Mouse (Mus musculus) MEL (cell line): ENCODE results near the gene Pex11a. TPM values are rescaled to one million over a fixed set of nuclear protein-coding genes. Genes with fewer than 3 reads are reported as not detected.
A peak's percentile ranks its signal among the peaks of the same experiment; 100 is the strongest.

Source experiments
- DNase-seq: peaks from one replicate; pipeline ENCODE4 v3.0.0; 2011; ENCODE audit warnings: low read depth, low spot score
- H3K27ac ChIP-seq: 2 replicates; pipeline ENCODE4 v1.5.1; 2012; ENCODE audit warnings: low read depth, mild to moderate bottlenecking, control low read depth, low read length, moderate library complexity; ENCODE audit not compliant: control insufficient read depth
- H3K27me3 ChIP-seq, 2 experiments: fragments of 150-350 bp in 1 of 2; sonication (generic) in 1 of 2; 2 replicates each; pipeline ENCODE4 v1.6.1; 2012; ENCODE audit warnings: low read length in 2 of 2, mild to moderate bottlenecking in 2 of 2, improper control_type of control experiment in 1 of 2, moderate library complexity in 1 of 2; ENCODE audit not compliant: insufficient read depth in 2 of 2, control insufficient read depth in 1 of 2
- H3K36me3 ChIP-seq, 2 experiments: 2 replicates each; pipeline ENCODE4 v1.6.1; 2012 to 2014; ENCODE audit warnings: low read length in 2 of 2, improper control_type of control experiment in 1 of 2, inconsistent platforms in 1 of 2, mild to moderate bottlenecking in 1 of 2; ENCODE audit not compliant: insufficient read depth in 2 of 2, control insufficient read depth in 1 of 2
- H3K4me1 ChIP-seq, 2 experiments: fragments of 150-350 bp in 1 of 2; sonication (generic) in 1 of 2; 2 replicates each; pipeline ENCODE4 v1.6.1; 2012; ENCODE audit warnings: low read length in 2 of 2, improper control_type of control experiment in 1 of 2, mild to moderate bottlenecking in 1 of 2; ENCODE audit not compliant: insufficient read depth in 2 of 2, control insufficient read depth in 1 of 2
- H3K4me3 ChIP-seq, 2 experiments: fragments of 150-350 bp in 1 of 2; sonication (generic) in 1 of 2; 2 replicates each; pipeline ENCODE4 v1.5.1; 2012; ENCODE audit warnings: low read depth in 2 of 2, low read length in 2 of 2, mild to moderate bottlenecking in 2 of 2, moderate library complexity in 2 of 2, control low read depth in 1 of 2, improper control_type of control experiment in 1 of 2; ENCODE audit not compliant: control insufficient read depth in 1 of 2, insufficient read depth in 1 of 2
- H3K79me2 ChIP-seq: 2 replicates; pipeline ENCODE4 v1.6.1; 2012; ENCODE audit warnings: mild to moderate bottlenecking, low read length, moderate library complexity; ENCODE audit not compliant: control insufficient read depth, poor library complexity, insufficient read depth
- H3K9ac ChIP-seq: 2 replicates; pipeline ENCODE4 v1.6.1; 2012; ENCODE audit warnings: low read depth, mild to moderate bottlenecking, control low read depth, low read length, moderate library complexity; ENCODE audit not compliant: control insufficient read depth, poor library complexity, severe bottlenecking
- H3K9me3 ChIP-seq: fragments of 150-350 bp; sonication (generic); replicated peaks from 2 replicates; pipeline ENCODE4 v1.6.1; 2012; ENCODE audit warnings: mild to moderate bottlenecking, low read length, improper control_type of control experiment, moderate library complexity; ENCODE audit not compliant: insufficient read depth
- BHLHE40 ChIP-seq: IDR thresholded peaks from 2 replicates; pipeline ENCODE4 v1.6.1; 2012; ENCODE audit warnings: low read depth, mild to moderate bottlenecking, inconsistent platforms, low read length, improper control_type of control experiment, borderline replicate concordance
- CTCF ChIP-seq, 3 experiments: IDR thresholded peaks in 2 of 3; conservative IDR thresholded peaks in 1 of 3; 2 replicates each; pipeline ENCODE4 v1.5.1; 2011 to 2012; ENCODE audit warnings: low read length in 3 of 3, low read depth in 2 of 3, mild to moderate bottlenecking in 2 of 3, improper control_type of control experiment in 1 of 3, inconsistent platforms in 1 of 3, mixed read lengths in 1 of 3, moderate library complexity in 1 of 3; ENCODE audit not compliant: control insufficient read depth in 1 of 3, insufficient read depth in 1 of 3, poor library complexity in 1 of 3, severe bottlenecking in 1 of 3
- ELF1 ChIP-seq: IDR thresholded peaks from 2 replicates; pipeline ENCODE4 v1.6.1; 2014; ENCODE audit warnings: low read depth, mild to moderate bottlenecking, inconsistent platforms, low read length, improper control_type of control experiment, moderate library complexity
- EP300 ChIP-seq, 2 experiments: IDR thresholded peaks; 2 replicates each; pipeline ENCODE4 v1.6.1; 2011; ENCODE audit warnings: improper control_type of control experiment in 2 of 2, low read length in 2 of 2, low read depth in 1 of 2, mild to moderate bottlenecking in 1 of 2
- ETS1 ChIP-seq: IDR thresholded peaks from 2 replicates; pipeline ENCODE4 v1.6.1; 2012; ENCODE audit warnings: low read depth, mild to moderate bottlenecking, inconsistent platforms, low read length, improper control_type of control experiment, moderate library complexity
- GATA1 ChIP-seq: IDR thresholded peaks from 2 replicates; pipeline ENCODE4 v1.6.1; 2011; ENCODE audit warnings: low read depth, low read length, improper control_type of control experiment
- JUND ChIP-seq: IDR thresholded peaks from 2 replicates; pipeline ENCODE4 v1.6.1; 2011; ENCODE audit warnings: low read depth, mild to moderate bottlenecking, improper control_type of control experiment, low read length
- KAT2A ChIP-seq: conservative IDR thresholded peaks from 2 replicates; pipeline ENCODE4 v1.6.1; 2012; ENCODE audit warnings: low read depth, low read length, improper control_type of control experiment, inconsistent platforms
- MAX ChIP-seq: IDR thresholded peaks from 2 replicates; pipeline ENCODE4 v1.6.1; 2011; ENCODE audit warnings: low read length, improper control_type of control experiment
- MAZ ChIP-seq: IDR thresholded peaks from 2 replicates; pipeline ENCODE4 v1.6.1; 2012; ENCODE audit warnings: low read depth, mild to moderate bottlenecking, inconsistent platforms, low read length, improper control_type of control experiment
- MYB ChIP-seq: IDR thresholded peaks from 2 replicates; pipeline ENCODE4 v1.6.1; 2011; ENCODE audit warnings: mild to moderate bottlenecking, low read depth, low read length, improper control_type of control experiment
- MYC ChIP-seq: IDR thresholded peaks from 2 replicates; pipeline ENCODE4 v1.6.1; 2011; ENCODE audit warnings: low read depth, mild to moderate bottlenecking, low read length, improper control_type of control experiment, moderate library complexity
- RAD21 ChIP-seq: IDR thresholded peaks from 2 replicates; pipeline ENCODE4 v1.6.1; 2011; ENCODE audit warnings: mild to moderate bottlenecking, low read depth, low read length, improper control_type of control experiment
- SMC3 ChIP-seq: IDR thresholded peaks from 2 replicates; pipeline ENCODE4 v1.6.1; 2011; ENCODE audit warnings: low read depth, low read length, improper control_type of control experiment
- TBP ChIP-seq: IDR thresholded peaks from 2 replicates; pipeline ENCODE4 v1.8.0; 2011; ENCODE audit warnings: low read depth, low read length, improper control_type of control experiment
- TCF12 ChIP-seq: IDR thresholded peaks from 2 replicates; pipeline ENCODE4 v1.6.1; 2014; ENCODE audit warnings: low read depth, mild to moderate bottlenecking, inconsistent platforms, low read length, improper control_type of control experiment, moderate library complexity
- ZC3H11A ChIP-seq: IDR thresholded peaks from 2 replicates; pipeline ENCODE4 v1.6.1; 2012; ENCODE audit warnings: low read depth, mild to moderate bottlenecking, inconsistent platforms, low read length, improper control_type of control experiment
- ZMIZ1 ChIP-seq: IDR thresholded peaks from 2 replicates; pipeline ENCODE4 v1.6.1; 2012; ENCODE audit warnings: low read depth, mild to moderate bottlenecking, inconsistent platforms, low read length, improper control_type of control experiment, moderate library complexity
- ZNF384 ChIP-seq: IDR thresholded peaks from 2 replicates; pipeline ENCODE4 v1.6.1; 2012; ENCODE audit warnings: low read depth, mild to moderate bottlenecking, inconsistent platforms, low read length, improper control_type of control experiment
- polyA plus RNA-seq, 2 experiments: library from polyadenylated mRNA; stranded (reverse) in 1 of 2; unstranded in 1 of 2; fragments of >175 nt in 1 of 2; fragments of >200 nt in 1 of 2; gene quantifications; 2 replicates each; pipeline versions ENCODE4 v1.2.1 to v1.2.4; 2012; ENCODE audit warnings: low replicate concordance in 2 of 2, low read depth in 1 of 2; ENCODE audit not compliant: insufficient read length in 2 of 2, insufficient read depth in 1 of 2, missing spikeins in 1 of 2
- total RNA-seq: library from RNA; depleted of rRNA; stranded (reverse); fragments of 300-350 nt; gene quantifications from 2 replicates; pipeline ENCODE4 v1.2.3, GENCODE M21; 2012

The Pex11a gene
- total and polyA plus RNA-seq, 3 experiments: 3.9 to 8.7 TPM; not detected in 1

- H3K79me2 ChIP-seq: no peaks in the 10 kb centered on the region
- H3K27ac ChIP-seq: no peak overlapping the region
- H3K9me3 ChIP-seq: no peaks in the 10 kb centered on the region
- H3K9ac ChIP-seq: no peak overlapping the region
- H3K4me1 ChIP-seq: peaks cover 0 to 12% of the 10 kb centered on the region in 2 experiments; a peak in 2 of 4 replicates
- peak; percentile 65 for DNase-seq
- H3K27me3 ChIP-seq: no peaks in the 10 kb centered on the region
- TF ChIP-seq CTCF (IDR thresholded peaks at IDR 0.05 in 2 of 3, conservative IDR thresholded peaks at IDR 0.05 in 1 of 3; ENCODE audit: control insufficient read depth in 1 of 3, insufficient read depth in 1 of 3, low read depth in 2 of 3, low read length in 3 of 3, poor library complexity in 1 of 3, severe bottlenecking in 1 of 3): peak in 2 of 3 experiments; percentile 55 to 64; a peak in 5 of 6 replicates
- TF ChIP-seq MAZ: no peak
- peak; percentile 47 for TF ChIP-seq SMC3
- TF ChIP-seq MYC: no peak
- no peaks in the 10 kb centered on the region for H3K36me3 ChIP-seq
- H3K4me3 ChIP-seq: no peak overlapping the region
Observed at GRCm38 (mm10) chr7:79729743-79730370, 13.1 kb downstream of the Pex11a start.

- TF ChIP-seq CTCF (IDR thresholded peaks at IDR 0.05 in 2 of 3, conservative IDR thresholded peaks at IDR 0.05 in 1 of 3; ENCODE audit: control insufficient read depth in 1 of 3, insufficient read depth in 1 of 3, low read depth in 2 of 3, low read length in 3 of 3, poor library complexity in 1 of 3, severe bottlenecking in 1 of 3): peak; percentile 90 to 97 (median 94)
- TF ChIP-seq SMC3: peak; percentile 60
- TF ChIP-seq TBP: 0 out of 2 replicates have a peak, but pooled peaks have one; percentile 8
- no peak for TF ChIP-seq KAT2A
- no peak for TF ChIP-seq JUND
- no peak for TF ChIP-seq ZNF384
- no peak for TF ChIP-seq BHLHE40
- TF ChIP-seq MYB: no peak
- TF ChIP-seq RAD21: peak; percentile 81
- TF ChIP-seq ELF1: no peak
- 0 out of 2 replicates have a peak, but pooled peaks have one; percentile 26 for TF ChIP-seq ZC3H11A
- H3K27me3 ChIP-seq: no peaks in the 10 kb centered on the region
- 0 out of 2 replicates have a peak overlapping the region, but pooled peaks have one; percentile 15 for H3K9ac ChIP-seq
- H3K9me3 ChIP-seq: no peaks in the 10 kb centered on the region
- no peaks in the 10 kb centered on the region for H3K36me3 ChIP-seq
- H3K27ac ChIP-seq: no peak overlapping the region
- no peaks in the 10 kb centered on the region for H3K79me2 ChIP-seq
- H3K4me3 ChIP-seq: no peak overlapping the region; a peak in 1 of 4 replicates
- H3K4me1 ChIP-seq: peaks cover 0 to 12% of the 10 kb centered on the region in 2 experiments; a peak in 2 of 4 replicates
- peak; percentile 81 for DNase-seq
Observed at GRCm38 (mm10) chr7:79729169-79729568, 13.8 kb downstream of the Pex11a start.

- H3K9ac ChIP-seq: peak overlapping the region; percentile 28; the same call in 1 of the 2 replicates
- DNase-seq: peak; percentile 91
- no peak overlapping the region for H3K27ac ChIP-seq
- H3K4me1 ChIP-seq: peaks cover 0 to 12% of the 10 kb centered on the region in 2 experiments; a peak in 2 of 4 replicates
- no peaks in the 10 kb centered on the region for H3K9me3 ChIP-seq
- peak; percentile 75 for TF ChIP-seq RAD21
- peak; percentile 21; the same call in 1 of the 2 replicates for TF ChIP-seq ZC3H11A
- no peak for TF ChIP-seq JUND
- TF ChIP-seq ZMIZ1: no peak
- TF ChIP-seq CTCF (IDR thresholded peaks at IDR 0.05 in 2 of 3, conservative IDR thresholded peaks at IDR 0.05 in 1 of 3; ENCODE audit: control insufficient read depth in 1 of 3, insufficient read depth in 1 of 3, low read depth in 2 of 3, low read length in 3 of 3, poor library complexity in 1 of 3, severe bottlenecking in 1 of 3): peak; percentile 86 to 99 (median 97)
- TF ChIP-seq MAX: no peak
- peak; percentile 69 for TF ChIP-seq SMC3
- TF ChIP-seq TCF12: no peak
- TF ChIP-seq ETS1: no peak
- peak; percentile 70 for TF ChIP-seq GATA1
- TF ChIP-seq EP300 (IDR thresholded peaks at IDR 0.05; ENCODE audit: low read depth in 1 of 2, low read length in 2 of 2): no peak
- no peaks in the 10 kb centered on the region for H3K36me3 ChIP-seq
- peak overlapping the region in 1 of 2 experiments; percentile 9; a peak in 2 of 4 replicates for H3K4me3 ChIP-seq
- no peaks in the 10 kb centered on the region for H3K79me2 ChIP-seq
- H3K27me3 ChIP-seq: no peaks in the 10 kb centered on the region
Observed at GRCm38 (mm10) chr7:79728219-79728618, 14.7 kb downstream of the Pex11a start.
